Mouse (Mus musculus) telencephalon, adult 2 months (tissue): Measurements from ENCODE around the gene Nr1i3.

Experiments used
- DNase-seq: peaks from one replicate; pipeline ENCODE4 v3.0.0-alpha.2; 2011; ENCODE audit warnings: low read depth, low spot score

Gene Nr1i3

GRCm38 (mm10) chr1:171251594-171252324, 38.0 kb downstream of the Nr1i3 start:
- DNase-seq, result no peak

- no peak for DNase-seq
Measured at GRCm38 (mm10) chr1:171252415-171252814, 38.6 kb downstream of the Nr1i3 start.

GRCm38 (mm10) chr1:171256095-171256818, 42.5 kb downstream of the Nr1i3 start:
- no peak for DNase-seq

- no peak for DNase-seq
Measured at GRCm38 (mm10) chr1:171256937-171257548, 43.3 kb downstream of the Nr1i3 start.

- DNase-seq, result no peak
Measured at GRCm38 (mm10) chr1:171257781-171258180, 44.0 kb downstream of the Nr1i3 start.

GRCm38 (mm10) chr1:171258921-171259320, 45.2 kb downstream of the Nr1i3 start:
- no peak for DNase-seq

- DNase-seq, result no peak
Measured at GRCm38 (mm10) chr1:171260316-171260715, 46.5 kb downstream of the Nr1i3 start.

GRCm38 (mm10) chr1:171262594-171263130, 48.9 kb downstream of the Nr1i3 start:
- DNase-seq, result peak; percentile 95

GRCm38 (mm10) chr1:171263185-171263611, 49.4 kb downstream of the Nr1i3 start:
- peak; percentile 88 for DNase-seq

GRCm38 (mm10) chr1:171263666-171264461, 50.1 kb downstream of the Nr1i3 start:
- DNase-seq, result no peak

- peak; percentile 60 for DNase-seq
Measured at GRCm38 (mm10) chr1:171265971-171266744, 52.4 kb downstream of the Nr1i3 start.

- DNase-seq, result no peak
Measured at GRCm38 (mm10) chr1:171268341-171268740, 54.6 kb downstream of the Nr1i3 start.

GRCm38 (mm10) chr1:171269848-171270572, 56.2 kb downstream of the Nr1i3 start, which contains the start of gene B4galt3:
Gene B4galt3, plus strand, starts transcription at chr1:171270328.
- peak; percentile 81 for DNase-seq
